Mouse (Mus musculus) regulatory T cell (primary cell): Measurements from ENCODE around the gene Gucy2c.

Source experiments
- in situ Hi-C: fragments of 300-600 bp; cut with MboI, MseI; formaldehyde crosslinking; loops from one replicate; pipeline ENCODE4 v1.15.1; 2025; ENCODE audit warnings: high pct_unique_total_duplicates

Gucy2c gene

DNA sequence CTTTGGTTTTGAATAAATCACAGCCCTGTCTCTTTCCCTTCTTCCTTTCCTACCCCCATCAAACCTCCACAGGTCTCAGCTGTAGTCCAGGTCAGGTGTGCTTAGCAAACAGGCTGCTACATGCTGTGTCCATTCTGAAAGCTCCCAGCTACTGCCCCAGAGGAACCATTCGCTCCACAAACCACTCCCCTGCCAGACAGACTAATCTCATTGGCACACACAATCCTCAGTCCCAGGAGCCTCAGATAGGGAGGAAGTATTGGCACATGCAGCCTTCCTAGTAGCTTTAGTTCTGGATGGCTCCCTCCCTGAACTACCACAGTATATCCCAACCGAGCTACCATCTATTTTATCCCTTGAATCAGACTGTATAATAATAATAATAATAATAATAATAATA is 102.2 kb downstream of the Gucy2c start:
- in situ Hi-C loops = no loop called here

DNA sequence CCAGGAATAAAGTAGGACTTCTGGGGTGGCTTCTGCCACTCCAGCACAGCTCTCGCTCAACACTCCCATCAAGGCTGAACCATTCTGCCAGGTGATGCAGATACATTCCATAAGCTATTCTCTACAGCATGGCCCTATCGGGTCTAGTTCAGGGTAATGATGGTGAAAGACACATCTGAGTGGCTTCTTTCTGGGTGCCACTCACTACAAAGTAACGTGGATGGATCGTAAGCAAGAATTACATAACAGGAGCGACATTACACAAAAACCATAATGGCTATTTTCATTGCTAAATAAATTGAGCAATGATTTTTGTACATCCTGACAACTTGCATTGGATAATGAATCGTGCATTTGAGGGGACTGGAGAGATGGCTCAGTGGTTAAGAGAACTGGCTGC is 106.6 kb downstream of the Gucy2c start:
- in situ Hi-C loops = no loop called here

DNA sequence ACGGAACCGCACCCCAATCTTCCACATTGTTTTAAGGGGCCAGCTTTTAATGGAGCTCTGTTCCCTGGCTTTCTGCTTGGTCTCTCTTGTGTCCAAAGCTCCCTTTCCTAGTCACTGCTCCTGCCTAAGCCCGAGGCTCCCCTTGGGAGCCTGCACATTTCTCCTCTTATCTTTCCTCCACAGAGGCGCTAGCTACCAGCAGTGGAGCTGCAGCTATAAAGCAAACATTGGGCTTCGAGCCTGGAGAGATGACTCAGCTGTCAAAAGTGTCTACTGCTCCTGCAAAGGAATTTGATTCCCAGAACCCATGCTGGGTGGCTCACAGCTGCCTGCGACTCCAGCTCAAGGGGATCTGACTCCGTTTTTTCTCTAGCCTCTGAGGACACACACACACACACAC is 109.1 kb downstream of the Gucy2c start:
- in situ Hi-C loops = no loop called here

DNA sequence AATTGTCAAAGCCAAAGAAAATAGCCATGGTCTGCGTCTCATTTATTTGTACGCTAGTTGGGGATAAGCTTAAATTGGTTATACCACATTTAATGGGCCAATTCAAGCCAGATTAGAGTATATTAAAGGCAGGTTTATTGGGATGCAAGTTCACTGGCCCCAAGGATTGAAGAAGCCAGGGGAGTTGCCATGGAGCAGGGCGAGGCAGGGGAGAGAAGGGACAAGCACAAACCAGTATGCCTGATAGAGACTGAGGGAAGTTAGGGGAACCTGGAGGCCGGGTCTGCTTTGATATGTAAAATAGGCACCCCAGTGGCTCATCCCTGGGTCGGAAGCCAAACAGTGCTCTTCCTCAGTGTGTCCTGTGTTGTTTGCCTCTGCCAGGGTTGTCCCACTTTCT is 112.3 kb downstream of the Gucy2c start:
- in situ Hi-C loops = no loop called here

DNA sequence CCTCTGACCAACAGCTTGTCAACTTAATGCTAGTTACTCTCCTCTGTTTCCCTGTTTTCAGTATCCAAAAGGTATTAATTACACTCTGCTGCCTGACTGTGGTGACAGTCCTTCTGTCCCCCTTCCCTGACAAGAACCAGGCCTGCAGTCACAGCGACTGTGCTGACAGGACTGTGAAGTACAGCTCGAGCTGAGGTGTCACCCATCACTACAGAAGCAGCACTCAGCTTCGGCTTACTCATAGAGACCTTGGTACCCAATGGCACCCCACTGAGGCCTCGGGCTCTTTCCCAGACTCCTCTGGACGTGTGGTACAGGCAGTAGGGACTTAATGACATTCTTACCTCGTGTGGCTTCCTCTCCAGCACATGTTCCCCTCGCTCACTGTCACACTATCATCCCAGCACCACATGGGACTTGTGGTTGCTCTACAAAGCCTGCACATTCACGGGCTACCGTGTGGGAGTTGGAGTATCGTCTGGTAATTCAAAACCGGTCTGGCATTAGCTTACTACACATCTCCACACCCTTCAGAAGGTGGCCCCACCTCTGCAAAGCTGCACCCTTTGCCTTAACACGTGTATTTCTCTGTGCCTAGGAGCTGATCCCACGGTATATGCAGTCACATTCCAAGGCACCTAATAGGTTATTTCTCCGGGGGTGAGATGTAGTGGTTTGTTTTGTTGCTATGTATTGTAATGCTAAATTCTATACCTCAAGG is 113.1 kb downstream of the Gucy2c start:
- in situ Hi-C loops = no loop called here

DNA sequence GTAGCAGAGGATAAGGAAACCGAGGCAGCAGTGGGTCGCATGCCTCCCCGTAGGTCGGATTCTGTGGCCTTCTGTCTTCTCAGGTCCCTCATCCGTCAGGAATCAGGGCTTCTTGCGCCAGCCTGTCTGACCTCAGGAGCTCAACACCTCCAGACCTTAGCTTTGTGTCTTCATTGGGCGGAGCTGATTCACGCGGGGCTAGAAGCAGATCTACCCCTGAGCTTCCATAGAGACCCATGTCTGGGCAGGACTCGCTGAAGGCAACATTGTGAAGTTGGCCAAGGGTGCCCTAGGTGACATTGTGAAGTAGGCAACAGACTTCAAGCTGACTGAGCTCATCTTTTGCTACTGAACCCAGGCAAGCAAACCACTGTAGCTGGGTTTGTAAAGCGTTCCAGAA is 119.5 kb downstream of the Gucy2c start:
- in situ Hi-C loops = no loop called here

DNA sequence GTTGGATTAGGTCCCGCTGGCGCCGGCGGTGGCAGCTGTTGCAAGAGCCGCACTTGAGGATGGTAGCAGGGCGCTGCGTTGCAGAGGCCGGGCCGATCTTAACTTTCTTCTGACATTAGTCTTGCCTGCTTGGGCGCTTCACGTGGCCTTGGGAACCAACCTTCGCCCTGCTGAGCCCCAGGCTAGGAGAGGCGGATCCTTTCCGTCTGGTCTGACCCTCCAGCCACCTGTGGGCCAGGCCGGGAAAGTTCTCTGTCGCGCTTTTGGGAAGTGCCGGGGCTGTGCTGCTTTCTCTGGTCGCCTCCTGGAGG is 119.9 kb downstream of the Gucy2c start, which contains the start of gene Plbd1:
Gene Plbd1, minus strand, starts transcription at position 223 of the 311 bp plus-strand sequence.
- in situ Hi-C loops = no loop called here

DNA sequence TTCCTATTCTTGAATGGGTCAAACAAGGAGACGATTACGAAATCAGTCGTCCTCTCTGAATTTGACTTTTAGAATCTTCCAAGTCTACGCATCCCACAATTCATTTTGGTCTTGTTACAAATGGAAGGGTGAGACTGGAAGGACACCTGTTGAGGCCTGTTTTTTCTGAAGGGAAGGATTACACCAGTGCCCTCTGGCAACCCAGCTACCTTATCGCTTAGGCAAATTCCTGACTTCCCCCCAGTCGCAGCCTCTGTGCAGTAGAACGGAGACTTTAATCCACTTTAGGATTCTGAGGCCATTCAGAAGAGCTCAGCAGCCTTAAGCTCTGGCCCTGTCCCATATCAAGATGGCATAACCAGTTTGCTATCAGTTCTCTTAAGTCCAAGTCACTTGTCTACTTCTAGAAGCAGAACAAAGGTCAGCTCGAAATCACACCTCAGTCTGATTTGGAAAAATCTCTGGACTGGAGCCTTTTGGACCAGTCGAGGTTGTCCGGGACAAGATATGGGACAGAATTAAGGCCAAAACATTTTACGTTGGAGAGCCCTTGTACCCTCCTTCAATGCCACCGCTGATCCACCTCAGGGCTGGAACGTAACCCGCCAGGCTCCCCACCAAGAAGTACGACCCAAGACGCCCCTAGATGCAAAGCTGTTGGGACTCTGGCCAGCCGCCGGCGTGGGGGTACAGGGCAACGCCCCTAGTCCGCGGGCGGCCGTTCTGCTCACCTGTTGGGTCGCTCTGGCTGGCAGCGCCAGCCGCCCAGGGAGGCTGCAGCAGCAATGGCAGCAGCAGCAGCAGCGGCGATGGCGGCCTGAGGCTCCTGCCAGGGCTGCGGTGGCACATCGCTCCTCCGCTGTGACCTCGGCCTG is 120.5 kb downstream of the Gucy2c start:
- in situ Hi-C loops = no loop called here

DNA sequence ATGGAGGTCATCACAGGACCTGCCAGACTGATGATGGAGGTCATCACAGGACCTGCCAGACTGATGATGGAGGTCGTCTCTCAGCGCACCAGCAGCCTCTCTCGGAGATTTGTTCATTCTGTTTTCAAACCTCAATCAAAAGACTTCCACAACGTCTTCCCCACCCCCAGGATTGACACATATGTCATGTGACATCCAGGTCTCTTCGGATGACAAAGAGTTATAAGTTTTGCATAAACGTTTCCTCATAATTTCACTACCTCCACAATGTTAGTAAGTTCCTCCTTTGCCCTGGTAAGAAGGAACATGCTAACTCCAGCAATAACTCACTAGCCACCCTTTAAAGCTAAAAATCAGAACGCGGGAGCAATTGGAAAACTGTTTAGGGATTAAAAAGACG is 122.3 kb downstream of the Gucy2c start:
- in situ Hi-C loops = no loop called here

DNA sequence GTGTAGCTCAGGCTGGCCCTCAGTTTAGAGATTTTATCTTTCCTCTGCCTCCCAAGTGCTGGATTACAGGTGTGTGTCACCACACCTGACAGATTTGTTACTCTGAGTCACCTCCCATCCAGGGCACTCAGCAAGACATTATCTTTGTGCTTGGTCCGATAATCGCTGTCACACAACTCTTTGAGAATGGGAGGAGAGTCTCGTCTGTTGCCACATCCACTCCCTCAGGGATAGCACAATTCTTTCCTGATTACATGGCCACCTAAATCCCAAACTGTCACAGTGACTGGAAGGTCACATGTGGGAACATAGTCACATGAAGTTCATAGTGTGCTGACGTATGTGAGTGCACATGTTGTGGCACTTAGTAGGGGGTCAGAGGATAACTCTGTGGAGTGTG is 123.3 kb downstream of the Gucy2c start:
- in situ Hi-C loops = no loop called here

DNA sequence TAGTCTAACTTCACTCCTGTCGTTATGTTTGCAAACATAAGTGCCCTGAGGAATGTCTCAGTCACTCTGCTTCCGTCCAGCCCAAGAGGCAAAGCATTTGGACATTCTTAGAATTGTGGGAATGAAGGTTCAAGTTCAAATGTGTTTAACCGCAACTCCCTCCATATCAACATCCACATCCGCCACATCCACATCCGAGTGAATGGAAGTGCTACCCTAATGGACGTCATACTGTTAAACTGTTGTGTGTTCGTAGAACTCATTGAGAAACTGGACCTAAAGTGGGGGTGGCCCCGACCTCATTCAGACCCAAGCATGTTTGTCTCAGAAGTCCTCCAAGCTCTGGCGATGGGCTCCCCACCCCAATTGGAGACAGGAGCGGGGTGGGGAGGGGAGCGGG is 125.8 kb downstream of the Gucy2c start:
- in situ Hi-C loops = no loop called here

DNA sequence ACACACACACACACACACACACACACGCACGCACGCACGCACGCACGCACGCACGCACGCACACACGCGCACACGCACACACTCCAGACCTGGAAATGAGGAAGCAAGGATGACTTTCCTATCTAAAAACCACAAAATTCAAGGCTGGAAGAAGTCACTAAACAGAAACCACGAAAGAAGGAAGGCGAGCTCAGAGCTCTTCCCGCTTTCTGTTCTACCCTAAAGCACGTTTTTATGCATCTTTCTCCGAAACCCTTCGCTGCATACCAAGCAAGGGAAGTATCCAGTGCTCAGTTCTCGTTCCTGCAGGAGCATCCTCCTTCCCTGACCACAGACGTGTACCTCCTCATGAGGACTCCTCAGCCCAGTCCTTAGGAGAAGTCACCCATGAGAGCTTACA is 127.1 kb downstream of the Gucy2c start:
- in situ Hi-C loops = no loop called here

DNA sequence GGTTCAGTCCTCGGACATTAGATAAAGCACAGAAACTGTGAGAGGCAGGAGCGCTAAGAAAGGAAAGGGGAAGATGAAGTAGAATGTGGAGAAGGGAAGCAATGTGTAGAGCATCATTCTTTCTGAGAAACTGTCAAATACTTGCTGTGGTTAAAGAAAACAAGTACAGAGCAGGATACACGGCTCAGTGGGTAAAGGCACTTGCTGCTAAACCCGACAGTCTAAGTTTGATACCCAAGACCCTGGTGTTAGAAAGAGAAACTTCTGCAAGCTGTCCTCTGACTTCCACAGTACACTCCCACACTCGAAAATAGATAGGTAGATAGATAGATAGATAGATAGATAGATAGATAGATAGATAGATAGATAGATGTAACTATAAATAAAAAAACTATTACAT is 128.2 kb downstream of the Gucy2c start:
- in situ Hi-C loops = no loop called here

DNA sequence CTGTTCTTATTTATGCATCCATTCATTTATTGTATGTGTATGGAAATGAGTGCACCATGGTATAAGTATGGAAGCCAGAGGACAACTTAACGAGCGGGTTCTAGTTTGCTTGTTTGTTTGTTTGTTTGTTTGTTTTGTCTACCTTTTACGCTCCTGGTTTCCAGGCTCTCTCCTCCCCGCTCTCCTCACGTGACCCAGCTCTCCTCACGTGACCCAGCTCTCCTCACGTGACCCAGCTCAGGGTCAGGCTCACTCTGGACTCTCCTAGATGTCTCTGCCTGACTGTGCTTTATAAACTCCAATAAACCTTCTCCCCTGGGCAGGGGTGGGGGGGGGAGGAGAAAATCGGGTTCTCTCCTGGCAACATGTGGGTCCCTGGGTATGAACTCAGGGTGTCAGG is 130.9 kb downstream of the Gucy2c start:
- in situ Hi-C loops = no loop called here

DNA sequence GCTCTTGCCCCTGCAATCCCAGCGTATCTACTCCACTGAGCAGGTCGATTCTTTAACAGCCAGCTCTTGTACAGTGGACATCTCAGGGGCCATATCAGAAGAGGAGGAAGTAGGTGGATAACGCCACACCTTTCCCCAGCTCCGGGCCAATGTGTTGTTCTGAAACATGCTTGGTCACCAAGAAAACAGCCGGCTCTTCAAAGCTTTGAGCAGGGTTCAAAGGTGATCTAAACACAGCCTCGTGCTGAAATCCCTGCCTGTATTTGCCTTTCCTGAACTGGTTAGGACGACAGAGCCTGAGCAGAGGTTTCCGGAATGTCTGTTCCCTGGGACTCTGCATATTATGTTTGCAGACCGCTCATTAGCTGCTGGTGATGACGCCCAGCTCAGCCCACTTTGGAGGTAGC is 134.1 kb downstream of the Gucy2c start:
- in situ Hi-C loops = loop anchor here (25.0 kb wide), 1 partner anchor 340 kb away; no protein-coding TSS in a partner anchor
